Mouse (Mus musculus) neural tube, embryonic 12.5 days (tissue): Measurements from ENCODE around the gene Exosc9. TPM values are rescaled to one million over a fixed set of nuclear protein-coding genes. Genes with fewer than 3 reads are reported as not detected.

Source experiments
- polyA plus RNA-seq: library from polyadenylated mRNA; unstranded; fragments of >200 nt; fragmentation: Nextera tagmentation; extraction: Ambion mirVana; gene quantifications from 2 replicates; pipeline ENCODE4 v1.2.1, GENCODE M21; 2016

Exosc9 gene
- polyA plus RNA-seq, 1 experiment from 2014 or later: 86.6 TPM

Other genes starting within 250 kb of the Exosc9 start
- gene Anxa5, start 76.7 kb upstream of the Exosc9 start, polyA plus RNA-seq: 124 and 131 TPM in 2 replicates
- gene 1810062G17Rik, start 76.7 kb upstream of the Exosc9 start, polyA plus RNA-seq: 0.22 and 0.45 TPM in 2 replicates
- gene Gm11549, start 30.8 kb upstream of the Exosc9 start, polyA plus RNA-seq: 0.65 and 0.84 TPM in 2 replicates
- gene Ccna2, start 19.5 kb downstream of the Exosc9 start, polyA plus RNA-seq: 135 and 139 TPM in 2 replicates
- 19.2 and 19.8 TPM in 2 replicates for gene Bbs7, start 60.9 kb downstream of the Exosc9 start, polyA plus RNA-seq
- 7.9 and 8.5 TPM in 2 replicates for gene Trpc3, start 137.6 kb downstream of the Exosc9 start, polyA plus RNA-seq